Mouse (Mus musculus): ENCODE measurements at regions not wholly inside any gene's neighbourhood (a gene's known extent, or its start where the extent isn't known, plus 50 kb on each side); places are given as distances from the start of the nearest gene placed in this dataset.

GRCm38 (mm10) chr1:60623440-60624016 is 56.6 kb upstream of the Raph1 start:
- TF ChIP-seq GATA1 (IDR thresholded peaks at IDR 0.05; ENCODE audit: borderline replicate concordance, low read length), result no peak
- TF ChIP-seq FLI1 (IDR thresholded peaks at IDR 0.05; ENCODE audit: low read length), result no peak

Data from megakaryocyte, embryonic 14.5 days (primary cell).